Mouse (Mus musculus): ENCODE data around the gene Camkmt.

Camkmt gene

DNA sequence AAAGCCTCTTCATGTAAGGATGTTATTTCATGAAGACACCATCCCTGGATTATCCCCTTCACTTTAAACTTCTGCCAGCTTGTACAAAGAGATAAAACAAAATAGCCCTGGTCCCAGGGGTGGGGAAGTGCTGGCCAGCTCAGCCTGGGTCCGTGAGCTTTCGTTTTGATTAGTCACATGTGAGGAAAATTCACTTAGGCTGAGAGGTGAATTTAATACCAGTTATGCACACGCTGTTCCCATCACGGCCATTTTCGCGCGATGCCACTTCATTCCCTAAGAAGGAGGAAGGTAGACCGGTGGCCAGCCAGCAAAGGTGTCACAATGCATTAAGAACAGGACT, 284.5 kb downstream of the Camkmt start:
- no peak for DNase-seq

DNA sequence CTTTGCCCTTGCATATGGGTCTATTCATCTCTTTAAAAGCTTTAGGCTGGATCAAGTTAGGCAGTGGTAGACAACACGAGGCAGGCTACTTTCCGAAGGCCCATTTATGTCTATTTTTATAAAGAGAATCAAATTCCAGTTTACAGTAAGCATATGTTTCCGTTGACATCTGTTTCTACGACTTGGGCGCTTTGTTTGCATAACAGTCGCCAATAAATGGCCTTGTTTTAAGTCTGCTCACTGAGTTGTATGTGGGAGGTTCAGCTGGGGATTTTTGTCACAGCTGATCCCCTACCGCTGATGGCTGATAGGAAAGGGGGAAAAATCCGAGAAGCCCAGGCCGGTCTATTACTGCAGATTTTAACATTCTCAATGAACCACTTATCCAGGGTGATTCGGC, 285.2 kb downstream of the Camkmt start:
- no peak for DNase-seq

DNA sequence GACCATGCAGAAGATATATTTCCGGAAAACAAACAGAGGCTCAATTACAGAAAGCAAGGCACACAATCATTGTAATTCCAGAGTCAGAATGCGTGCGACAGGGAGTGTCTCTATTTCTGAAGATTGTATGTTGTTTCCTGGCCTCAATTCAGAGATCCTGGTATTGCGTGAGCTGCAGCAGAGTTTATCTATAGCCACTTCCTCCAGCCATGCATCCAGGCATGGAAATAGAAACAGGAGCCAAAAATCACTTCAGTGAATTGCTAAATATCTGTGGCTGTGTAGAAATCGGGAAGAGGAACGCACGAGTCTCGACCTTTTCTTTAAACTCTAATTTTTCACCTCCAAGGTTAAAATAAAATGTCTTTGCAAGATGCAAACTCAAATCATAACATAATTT, 287.1 kb downstream of the Camkmt start:
- DNase-seq = no peak

DNA sequence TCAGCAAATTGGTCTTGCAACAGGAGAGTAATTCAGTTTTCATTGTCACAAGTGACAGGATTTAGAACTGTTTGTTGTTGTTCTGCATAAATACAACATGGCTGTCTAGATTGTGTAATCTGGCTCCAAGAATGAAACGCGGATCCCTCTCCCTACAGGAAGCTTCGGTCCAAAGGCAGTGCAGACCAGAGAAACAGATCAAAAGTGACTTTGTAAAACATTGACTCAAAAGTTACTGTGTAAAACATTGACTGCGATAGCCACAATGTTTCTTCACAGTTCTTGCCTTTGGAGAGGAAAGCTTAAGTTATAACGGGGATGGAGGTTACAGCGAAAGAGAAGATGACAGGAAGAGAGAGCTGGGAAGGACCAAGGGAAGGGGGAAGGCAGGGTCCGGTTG, 288.7 kb downstream of the Camkmt start:
- no peak for DNase-seq

DNA sequence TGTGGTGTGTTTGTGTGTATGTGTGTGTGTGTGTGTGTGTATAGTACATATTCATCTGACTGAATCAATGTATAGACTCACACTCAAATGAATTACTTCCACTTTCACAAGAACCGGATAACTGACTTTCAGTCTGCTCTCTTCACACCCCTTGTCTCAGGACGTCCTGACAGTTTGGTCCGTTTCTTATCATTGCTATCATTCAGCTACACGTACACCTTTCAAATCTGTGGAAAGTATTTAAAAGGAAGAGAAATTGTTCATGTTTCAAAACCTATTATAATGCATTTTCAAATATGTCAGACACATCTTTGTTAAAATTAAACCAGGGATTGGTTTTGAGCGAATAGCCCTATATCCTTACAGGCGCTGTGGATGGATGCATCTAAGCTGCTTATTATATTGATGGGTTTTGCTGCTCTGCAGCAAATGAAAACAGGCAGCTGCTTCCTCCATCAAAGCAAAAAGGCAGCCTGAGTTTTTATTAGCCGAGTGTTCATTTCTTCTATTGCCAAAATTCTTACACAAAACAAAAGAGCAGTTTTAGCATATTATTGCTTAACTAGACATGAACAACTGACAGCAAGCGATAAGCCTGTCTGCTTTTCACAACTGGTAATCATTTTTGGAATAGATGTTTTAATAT, 291.3 kb downstream of the Camkmt start:
- no peak for DNase-seq

DNA sequence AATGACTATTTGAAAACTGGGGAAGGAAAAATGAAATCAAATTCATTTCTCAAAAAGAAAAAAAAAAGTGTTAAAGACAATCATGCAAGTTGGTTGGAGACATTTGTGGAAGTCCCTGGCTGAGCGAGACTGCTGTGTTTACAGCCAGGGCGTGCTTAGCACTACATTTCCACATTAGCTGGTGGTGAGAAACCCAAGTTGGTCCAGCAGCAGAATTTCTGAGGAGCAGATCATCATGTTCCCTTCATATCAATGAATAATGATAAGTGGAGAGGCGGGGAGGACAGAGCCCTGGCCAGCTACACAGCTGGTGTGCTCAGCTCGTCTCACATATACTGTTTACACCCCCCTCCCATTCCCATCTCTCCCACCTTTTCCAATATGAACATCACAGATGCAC, 292.0 kb downstream of the Camkmt start:
- DNase-seq = no peak

DNA sequence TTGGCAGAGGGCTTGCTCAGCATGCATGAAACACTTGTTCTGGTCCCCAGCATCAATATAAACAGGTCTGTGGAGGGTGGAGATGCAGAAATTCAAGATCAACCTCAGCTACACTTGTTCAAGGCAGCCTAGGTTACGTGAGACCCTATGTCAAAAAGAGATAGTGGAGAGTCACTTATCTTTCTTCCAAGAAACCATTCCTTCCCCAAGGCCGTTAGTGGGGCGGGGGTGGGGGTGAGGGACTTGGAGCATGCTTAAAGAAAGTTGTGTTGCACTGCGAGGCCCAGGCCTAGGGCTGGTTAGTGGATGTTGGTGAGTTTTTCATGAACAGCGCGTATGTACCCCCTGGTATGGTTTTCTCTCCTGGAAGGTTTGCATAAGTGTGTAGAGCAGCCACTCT, 292.6 kb downstream of the Camkmt start:
- DNase-seq = no peak

DNA sequence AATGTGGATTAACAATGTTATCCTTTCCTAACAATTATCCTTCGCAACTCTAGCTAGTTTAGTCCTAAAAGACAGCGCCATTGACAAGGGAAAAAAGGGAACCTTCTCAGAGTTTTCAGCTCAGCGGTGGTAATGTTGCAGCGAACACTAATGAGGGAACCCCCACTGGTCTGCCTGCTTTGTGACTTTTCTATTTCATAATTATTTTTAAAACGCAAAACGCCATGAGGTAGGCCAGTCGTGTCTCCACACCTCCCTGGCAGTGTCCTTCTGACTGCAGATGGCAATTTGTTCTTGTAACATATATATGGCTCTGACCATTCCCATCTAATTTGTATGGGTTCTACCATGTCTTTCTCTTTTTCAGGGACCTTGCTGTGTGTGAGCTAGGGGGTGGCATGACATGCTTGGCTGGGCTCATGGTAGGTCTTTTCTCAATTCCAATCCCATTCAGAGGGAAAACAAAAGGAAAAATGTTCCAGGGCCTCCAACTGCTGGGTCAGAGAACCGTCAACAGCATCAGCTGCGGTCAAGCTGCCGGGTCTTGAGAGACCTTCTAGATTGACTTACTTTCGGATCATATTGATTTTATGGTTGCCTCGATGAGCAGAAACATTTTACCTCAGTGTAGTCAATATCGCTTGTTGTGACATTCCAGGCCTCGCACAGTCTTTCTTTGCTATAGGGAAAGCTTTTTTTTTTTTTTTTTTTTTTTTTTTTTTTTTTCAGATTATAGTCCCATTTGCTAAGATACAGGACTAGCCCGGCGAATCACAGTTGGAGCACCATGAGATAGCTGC, 302.9 kb downstream of the Camkmt start:
- no peak for DNase-seq

DNA sequence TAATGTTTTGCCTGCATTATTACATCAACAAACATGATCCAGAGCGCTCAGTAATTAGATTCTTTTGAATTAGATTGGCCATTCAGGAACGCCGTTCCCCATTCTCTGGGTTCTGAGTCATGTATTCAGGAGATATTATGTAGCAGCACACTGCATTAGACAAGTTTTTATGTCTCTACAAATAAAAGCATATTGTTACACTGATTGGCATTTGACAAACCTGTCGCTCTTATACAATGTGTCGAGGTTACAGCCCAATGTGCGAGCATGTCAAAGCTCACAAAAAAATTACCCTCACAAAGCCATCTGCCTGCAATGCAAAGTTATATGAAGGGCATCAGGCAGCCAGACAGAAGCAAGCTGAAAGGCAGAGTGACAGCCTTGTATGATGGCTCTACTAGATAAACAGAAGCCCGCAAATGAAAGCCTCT, 303.6 kb downstream of the Camkmt start:
- no peak for DNase-seq

DNA sequence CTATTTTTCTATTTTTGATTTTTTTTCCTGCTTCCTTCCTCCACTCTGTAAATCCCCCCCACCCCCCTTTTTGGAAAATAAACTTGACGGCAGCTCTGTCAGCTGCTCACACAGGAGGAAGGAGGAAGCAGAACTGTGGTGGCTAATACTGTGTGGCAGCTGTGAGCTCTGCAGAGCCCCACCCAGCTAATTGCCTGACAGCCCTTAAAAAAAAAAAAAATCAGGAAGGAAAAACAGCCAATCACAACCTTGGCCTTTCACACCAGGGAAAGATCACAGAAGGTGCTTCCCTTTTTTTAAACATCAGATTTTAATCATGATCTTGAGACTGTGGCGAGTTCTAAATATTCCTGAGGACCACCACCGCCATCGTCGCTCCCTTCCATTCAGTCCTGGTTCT, 305.1 kb downstream of the Camkmt start:
- no peak for DNase-seq

DNA sequence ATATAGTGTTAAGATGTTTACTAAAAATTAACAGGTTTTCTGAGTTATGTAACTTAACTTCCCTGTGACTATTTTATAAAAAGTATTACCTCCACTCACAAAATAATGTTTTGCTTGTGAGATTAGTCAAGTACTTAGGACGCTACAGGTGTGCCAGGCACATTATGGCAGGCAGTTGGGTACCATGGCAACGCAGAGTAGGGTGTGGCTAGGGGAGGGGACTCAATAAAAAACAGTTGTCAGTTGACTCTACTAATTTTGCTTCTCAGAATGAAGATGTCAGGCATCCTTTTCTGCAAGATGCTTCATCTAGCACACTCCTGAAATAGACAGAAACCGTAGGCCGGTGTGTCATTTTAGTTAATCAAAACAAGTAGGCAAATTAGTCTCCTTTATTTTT, 310.4 kb downstream of the Camkmt start:
- no peak for DNase-seq

DNA sequence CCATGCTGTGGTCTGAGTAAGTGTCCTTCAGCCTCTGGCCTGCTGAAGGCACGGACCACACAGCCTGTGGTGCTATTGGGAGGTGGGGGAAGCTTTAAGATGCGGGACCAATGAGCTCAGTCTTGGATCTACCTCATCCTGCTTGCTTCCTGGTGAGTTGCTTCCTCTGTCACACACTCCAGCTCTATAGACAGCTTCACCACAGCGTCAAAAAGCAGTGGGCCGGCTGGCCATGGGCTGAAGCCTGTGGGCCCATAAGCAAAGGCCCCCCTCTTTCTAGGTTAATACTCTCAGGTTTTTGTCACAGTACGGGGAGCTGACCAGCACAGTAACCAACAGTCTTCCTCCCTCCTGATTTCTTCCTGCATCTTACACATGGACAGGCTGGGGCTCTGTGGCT, 314.8 kb downstream of the Camkmt start:
- no peak for DNase-seq

DNA sequence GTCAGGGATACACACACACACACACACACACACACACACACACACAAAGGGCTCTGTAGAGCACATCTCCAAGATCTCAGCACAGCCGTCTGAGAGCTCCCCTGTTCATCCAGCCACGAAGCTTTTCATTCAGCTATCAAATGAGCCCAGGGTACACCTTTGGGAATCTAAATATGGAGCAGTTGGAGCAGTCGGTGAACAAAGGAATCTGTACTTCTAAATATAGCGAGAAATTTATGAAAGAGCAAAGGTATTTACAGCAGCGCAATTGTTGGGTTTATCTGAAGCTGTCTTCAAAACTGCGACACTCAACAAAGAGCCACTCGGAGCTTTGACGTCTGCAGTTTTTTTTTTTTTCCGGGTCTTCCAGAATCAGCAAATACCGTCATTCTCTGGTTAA, 315.8 kb downstream of the Camkmt start:
- no peak for DNase-seq

DNA sequence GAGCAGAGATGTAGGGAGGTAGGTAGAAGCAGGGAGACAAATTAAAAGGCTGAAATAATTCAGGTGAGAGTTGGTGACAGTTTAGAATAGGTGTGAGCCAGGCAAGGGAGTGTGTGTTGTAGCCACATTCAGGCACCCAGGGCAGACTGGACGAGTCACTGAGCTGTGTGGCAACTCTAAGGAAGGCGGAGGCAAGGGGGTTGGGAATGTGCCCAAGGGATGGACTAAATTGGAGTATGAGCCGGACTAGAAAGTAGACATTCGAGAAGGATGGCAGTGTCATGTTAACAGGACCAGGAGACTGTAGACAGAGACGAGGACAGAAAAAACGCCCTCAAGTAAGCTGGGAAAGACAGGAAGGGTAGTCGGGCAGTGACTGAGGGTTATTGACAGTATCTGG, 338.5 kb downstream of the Camkmt start:
- no peak for DNase-seq

DNA sequence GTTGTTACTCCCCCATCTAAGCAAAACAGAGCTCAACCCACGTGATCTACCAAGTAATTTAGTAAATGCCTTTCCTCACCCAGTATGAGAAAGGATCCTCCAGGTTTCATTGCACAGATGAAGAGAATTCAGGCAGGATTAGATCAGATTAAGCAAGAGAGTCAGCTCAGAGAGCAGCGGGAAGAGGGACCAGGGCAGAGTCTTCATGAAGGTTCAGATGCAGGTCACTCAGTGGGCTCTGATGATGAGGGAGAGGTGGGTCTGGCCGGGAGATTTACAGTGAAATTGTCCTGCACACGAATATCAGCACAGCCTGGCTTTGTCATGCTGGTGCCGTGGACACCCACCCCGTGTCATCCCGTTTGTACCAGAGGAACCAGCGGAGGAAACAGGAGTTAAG, 342.6 kb downstream of the Camkmt start:
- DNase-seq = no peak

DNA sequence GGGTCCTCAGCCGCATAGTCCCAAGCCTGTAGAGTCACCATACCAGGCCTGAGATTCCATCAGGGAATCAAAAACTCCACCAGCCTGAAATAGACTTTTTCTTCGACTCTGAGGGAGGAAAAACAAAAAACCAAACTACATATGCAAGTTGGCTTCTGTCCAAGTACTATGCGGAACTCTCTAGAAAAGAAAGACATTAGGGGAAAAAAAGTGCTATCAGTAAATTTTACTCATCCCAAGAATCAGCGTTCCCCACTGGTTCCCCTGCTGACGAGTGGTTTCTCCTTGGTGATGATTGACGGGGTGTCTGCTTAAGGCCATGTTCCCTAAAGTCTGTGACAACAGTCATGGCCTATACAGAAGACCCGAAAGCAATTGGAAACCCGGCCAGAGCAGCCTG, 352.7 kb downstream of the Camkmt start:
- DNase-seq = no peak

DNA sequence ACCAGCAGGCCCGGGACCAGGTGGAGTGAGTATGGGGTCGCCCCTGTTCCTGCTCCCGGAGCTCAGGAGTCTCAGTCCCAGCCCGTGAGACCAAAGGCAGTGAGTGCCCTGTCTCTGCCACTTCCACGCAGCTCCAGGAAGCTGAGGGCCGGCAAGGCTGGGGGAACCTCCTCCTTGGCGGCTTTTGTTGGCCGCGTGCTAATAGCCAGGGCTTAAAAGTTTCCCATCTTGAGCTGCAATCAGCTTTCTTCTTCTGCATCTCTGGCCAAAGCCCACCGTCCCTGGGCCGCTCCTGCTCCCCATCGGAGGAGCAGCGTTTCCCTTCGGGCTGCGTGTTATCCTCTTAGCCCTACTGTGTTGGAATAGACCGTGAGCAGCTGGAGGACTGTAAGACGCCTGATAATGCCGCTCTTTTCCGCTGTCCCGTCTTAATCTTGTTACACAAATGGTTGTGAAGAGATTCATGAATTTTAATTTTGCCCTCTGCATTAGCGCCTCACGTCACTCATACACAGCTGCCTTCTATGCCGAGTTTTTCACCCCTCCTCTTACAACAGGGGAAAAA, 364.1 kb downstream of the Camkmt start:
- DNase-seq = no peak

DNA sequence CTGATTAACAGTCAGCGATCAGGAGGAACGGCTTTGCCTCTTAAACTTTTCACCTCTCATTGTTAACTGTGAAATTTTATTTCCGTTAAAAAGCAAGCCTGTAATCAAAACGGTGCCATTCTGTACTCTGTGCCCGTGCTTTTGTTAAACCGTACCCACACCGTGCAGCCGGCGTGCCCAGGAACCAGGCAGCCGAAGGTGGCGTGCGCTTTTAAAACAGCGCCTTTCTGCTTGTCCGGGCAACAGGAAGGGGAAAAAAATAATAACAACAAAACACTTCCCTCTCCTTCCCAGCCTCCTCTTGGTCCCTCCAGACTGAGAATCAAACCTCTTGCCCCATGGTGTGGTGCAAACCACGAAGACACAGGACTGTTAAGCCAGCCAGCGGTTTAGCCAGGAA, 364.7 kb downstream of the Camkmt start:
- no peak for DNase-seq

DNA sequence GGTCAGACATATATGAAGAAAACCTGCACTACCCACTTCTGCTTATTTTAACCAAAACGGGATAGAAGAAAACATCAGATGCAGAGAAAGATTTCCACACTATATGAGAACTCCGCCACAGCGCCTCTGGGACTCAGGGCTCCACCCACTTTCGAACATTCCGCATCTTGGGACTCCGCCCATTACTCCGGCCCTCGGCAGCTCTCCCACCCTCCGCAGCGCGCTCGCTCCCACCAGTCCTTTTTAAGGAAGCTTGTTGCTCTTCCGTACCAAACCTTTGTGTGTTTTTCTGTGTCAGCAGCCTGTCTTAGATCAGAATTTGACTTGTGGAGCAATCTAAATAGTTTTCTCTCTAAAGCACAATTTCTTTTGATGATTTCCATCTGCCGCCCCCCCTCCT, 367.7 kb downstream of the Camkmt start:
- DNase-seq = no peak

DNA sequence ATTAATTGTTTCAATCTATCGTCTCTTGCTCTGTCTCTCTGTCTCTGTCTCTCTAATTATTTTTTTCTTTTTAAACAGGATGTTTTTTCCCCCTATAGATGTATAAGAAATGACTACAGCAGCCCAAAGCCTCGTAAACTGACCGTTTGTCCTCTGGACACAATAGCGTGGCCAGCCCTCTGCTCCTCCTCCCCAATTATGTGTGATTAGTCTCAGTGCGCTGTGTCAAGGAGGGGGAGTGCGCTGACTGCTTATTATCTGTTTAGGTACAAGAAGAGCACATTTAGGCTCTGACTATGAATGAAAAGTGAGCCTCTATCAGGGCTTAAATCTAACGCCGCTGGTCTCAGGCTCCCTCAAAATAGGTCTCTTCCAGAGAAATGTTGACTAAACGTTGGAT, 368.2 kb downstream of the Camkmt start:
- no peak for DNase-seq

DNA sequence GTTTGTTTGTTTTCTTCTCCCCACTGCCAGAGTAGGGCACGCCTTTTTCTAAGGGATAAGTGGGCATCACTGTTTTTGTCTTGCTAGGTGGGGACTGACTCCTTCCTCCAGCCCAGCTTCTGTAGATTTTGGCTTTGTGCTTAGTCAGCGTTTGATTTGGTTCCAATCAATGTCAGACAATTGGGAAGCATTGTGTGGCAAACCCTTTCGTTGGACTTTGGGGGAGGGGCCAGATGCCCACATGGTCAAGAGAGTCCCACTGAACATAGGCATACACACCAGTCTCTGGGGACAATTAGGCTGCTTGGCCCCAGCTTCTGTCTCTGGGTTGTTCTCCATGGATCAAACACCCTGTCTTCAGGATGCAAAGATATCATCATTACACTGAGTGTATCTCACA, 371.2 kb downstream of the Camkmt start:
- no peak for DNase-seq

DNA sequence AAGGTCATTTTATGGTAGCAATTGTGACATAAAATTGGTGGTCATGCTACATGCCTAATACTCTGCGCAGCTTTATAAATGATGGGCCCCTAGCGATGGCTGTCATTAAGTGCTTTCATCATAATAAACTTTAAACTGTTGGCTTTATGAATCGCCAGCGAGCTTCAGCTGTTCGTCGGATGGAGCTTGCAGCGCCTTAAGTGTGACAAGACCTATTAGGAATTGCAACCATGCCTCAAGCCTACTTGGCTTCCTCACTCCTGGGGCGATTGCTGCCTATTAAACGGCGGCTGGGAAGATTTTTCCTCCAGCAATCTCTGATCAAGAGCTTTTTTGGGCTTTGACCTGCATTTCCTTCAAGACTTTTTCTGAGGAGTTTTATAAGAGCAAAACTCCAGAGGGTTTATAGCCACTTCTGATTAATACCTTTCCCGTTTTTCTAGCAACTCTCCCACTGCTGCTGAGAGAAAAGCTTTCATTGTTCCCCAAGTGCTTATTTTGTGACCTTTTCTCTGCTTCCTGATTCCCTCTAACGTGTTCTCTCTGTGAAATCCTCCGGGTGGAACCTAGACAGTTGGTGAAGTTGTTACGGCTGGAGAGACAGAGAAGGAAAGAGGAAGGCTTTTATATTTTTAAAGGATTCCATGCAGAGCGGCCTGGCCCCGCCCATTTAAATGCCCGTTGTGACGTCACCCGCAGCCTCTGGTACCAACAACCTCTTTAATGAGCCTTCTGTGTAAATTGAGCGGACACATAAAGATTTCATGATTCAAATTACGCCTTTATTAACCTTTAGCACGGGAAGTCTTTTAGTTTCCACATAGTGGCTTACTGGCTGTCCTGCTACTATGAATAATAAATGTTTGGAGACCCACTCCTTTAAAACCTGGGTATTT, 373.4 kb downstream of the Camkmt start:
- no peak for DNase-seq

Measured in cerebellum, adult 8-10 months (tissue).